Mouse (Mus musculus): ENCODE results near the gene Cacna1c. TPM values are rescaled to one million over a fixed set of nuclear protein-coding genes. Genes with fewer than 3 reads are reported as not detected.
"Not testable (repeated sequence)": the region's sequence is repeated elsewhere in the genome, so short reads cannot be mapped to it uniquely, and the experiment has no call there.

Cacna1c gene
- polyA plus RNA-seq, 1 experiment: 1.3 TPM

- H3K36me3 ChIP-seq (replicated peaks; ENCODE audit: low read length): peaks cover 75% of the 10 kb centered on the region
- H3K27me3 ChIP-seq (replicated peaks): no peaks in the 10 kb centered on the region
- peaks cover 44% of the 10 kb centered on the region for H3K4me1 ChIP-seq
- no peak overlapping the region for H3K4me3 ChIP-seq (replicated peaks)
- TF ChIP-seq GATA1 (IDR thresholded peaks at IDR 0.05; ENCODE audit: borderline replicate concordance, low read length) (no peak), FLI1 (IDR thresholded peaks at IDR 0.05; ENCODE audit: low read length) (no peak)
- no peaks in the 10 kb centered on the region for H3K9me3 ChIP-seq
These were observed 18.9 kb upstream of the Cacna1c start for GRCm38 (mm10) chr6:119215040-119215613.

- H3K4me1 ChIP-seq: peaks cover 40% of the 10 kb centered on the region
- TF ChIP-seq FLI1 (IDR thresholded peaks at IDR 0.05; ENCODE audit: low read length) (no peak), GATA1 (IDR thresholded peaks at IDR 0.05; ENCODE audit: borderline replicate concordance, low read length) (no peak)
- no peaks in the 10 kb centered on the region for H3K27me3 ChIP-seq (replicated peaks)
- H3K4me3 ChIP-seq (replicated peaks): no peak overlapping the region
- H3K9me3 ChIP-seq: no peaks in the 10 kb centered on the region
- peaks cover 65% of the 10 kb centered on the region for H3K36me3 ChIP-seq (replicated peaks; ENCODE audit: low read length)
These were observed 18.0 kb upstream of the Cacna1c start for GRCm38 (mm10) chr6:119214190-119214589.

- Histone ChIP-seq H3K4me1 (peaks cover 40% of the 10 kb centered on the region), H3K27me3 (replicated peaks) (no peaks in the 10 kb centered on the region)
- TF ChIP-seq GATA1 (IDR thresholded peaks at IDR 0.05; ENCODE audit: borderline replicate concordance, low read length) (no peak), FLI1 (IDR thresholded peaks at IDR 0.05; ENCODE audit: low read length) (no peak)
These were observed 17.2 kb upstream of the Cacna1c start for GRCm38 (mm10) chr6:119213375-119213774.

GRCm38 (mm10) chr6:119206006-119206405, 9.8 kb upstream of the Cacna1c start:
- H3K27me3 ChIP-seq (replicated peaks); H3K9me3 ChIP-seq; H3K4me3 ChIP-seq (replicated peaks): not testable (repeated sequence)
- Histone ChIP-seq H3K4me1 (peaks cover 14% of the 10 kb centered on the region), H3K36me3 (replicated peaks; ENCODE audit: low read length) (peaks cover 48% of the 10 kb centered on the region)

More at GRCm38 (mm10) chr6:119213375-119213774, 17.2 kb upstream of the Cacna1c start:
- peaks cover 57% of the 10 kb centered on the region for H3K36me3 ChIP-seq (replicated peaks; ENCODE audit: low read length)
- no peaks in the 10 kb centered on the region for H3K9me3 ChIP-seq
- H3K4me3 ChIP-seq (replicated peaks): no peak overlapping the region

- H3K9me3 ChIP-seq: no peaks in the 10 kb centered on the region
- no peaks in the 10 kb centered on the region for H3K27me3 ChIP-seq (replicated peaks)
- TF ChIP-seq GATA1 (IDR thresholded peaks at IDR 0.05; ENCODE audit: borderline replicate concordance, low read length): no peak
- no peak for TF ChIP-seq FLI1 (IDR thresholded peaks at IDR 0.05; ENCODE audit: low read length)
- H3K4me1 ChIP-seq: peaks cover 25% of the 10 kb centered on the region
- H3K36me3 ChIP-seq (replicated peaks; ENCODE audit: low read length): peaks cover 59% of the 10 kb centered on the region
- H3K4me3 ChIP-seq (replicated peaks): no peak overlapping the region
These were observed 8.7 kb upstream of the Cacna1c start for GRCm38 (mm10) chr6:119204915-119205314.

GRCm38 (mm10) chr6:119204286-119204685, 8.1 kb upstream of the Cacna1c start:
- Histone ChIP-seq H3K4me1 (peaks cover 31% of the 10 kb centered on the region), H3K27me3 (replicated peaks) (no peaks in the 10 kb centered on the region), H3K9me3 (no peaks in the 10 kb centered on the region), H3K4me3 (replicated peaks) (no peak overlapping the region), H3K36me3 (replicated peaks; ENCODE audit: low read length) (peaks cover 65% of the 10 kb centered on the region)
- TF ChIP-seq FLI1 (IDR thresholded peaks at IDR 0.05; ENCODE audit: low read length) (no peak), GATA1 (IDR thresholded peaks at IDR 0.05; ENCODE audit: borderline replicate concordance, low read length) (no peak)

- peaks cover 76% of the 10 kb centered on the region for H3K36me3 ChIP-seq (replicated peaks; ENCODE audit: low read length)
- peaks cover 58% of the 10 kb centered on the region for H3K4me1 ChIP-seq
- H3K27me3 ChIP-seq (replicated peaks): no peaks in the 10 kb centered on the region
- no peak for TF ChIP-seq GATA1 (IDR thresholded peaks at IDR 0.05; ENCODE audit: borderline replicate concordance, low read length)
- TF ChIP-seq FLI1 (IDR thresholded peaks at IDR 0.05; ENCODE audit: low read length): no peak
- no peak overlapping the region for H3K4me3 ChIP-seq (replicated peaks)
- H3K9me3 ChIP-seq: no peaks in the 10 kb centered on the region
These were observed 5.4 kb upstream of the Cacna1c start for GRCm38 (mm10) chr6:119201575-119201974.

GRCm38 (mm10) chr6:119200362-119200761, 4.1 kb upstream of the Cacna1c start:
- Histone ChIP-seq H3K4me1 (peaks cover 70% of the 10 kb centered on the region), H3K27me3 (replicated peaks) (no peaks in the 10 kb centered on the region), H3K9me3 (no peaks in the 10 kb centered on the region), H3K4me3 (replicated peaks) (no peak overlapping the region), H3K36me3 (replicated peaks; ENCODE audit: low read length) (peaks cover 72% of the 10 kb centered on the region)
- TF ChIP-seq FLI1 (IDR thresholded peaks at IDR 0.05; ENCODE audit: low read length) (no peak), GATA1 (IDR thresholded peaks at IDR 0.05; ENCODE audit: borderline replicate concordance, low read length) (no peak)

GRCm38 (mm10) chr6:119199274-119199879, 3.2 kb upstream of the Cacna1c start:
- Histone ChIP-seq H3K27me3 (replicated peaks) (no peaks in the 10 kb centered on the region), H3K36me3 (replicated peaks; ENCODE audit: low read length) (peaks cover 71% of the 10 kb centered on the region), H3K4me3 (replicated peaks) (no peak overlapping the region), H3K4me1 (peaks cover 80% of the 10 kb centered on the region), H3K9me3 (no peaks in the 10 kb centered on the region)
- no peak for TF ChIP-seq GATA1 (IDR thresholded peaks at IDR 0.05; ENCODE audit: borderline replicate concordance, low read length)
- TF ChIP-seq FLI1 (IDR thresholded peaks at IDR 0.05; ENCODE audit: low read length): no peak

GRCm38 (mm10) chr6:119198534-119199273, 2.5 kb upstream of the Cacna1c start:
- TF ChIP-seq FLI1 (IDR thresholded peaks at IDR 0.05; ENCODE audit: low read length): no peak
- no peak for TF ChIP-seq GATA1 (IDR thresholded peaks at IDR 0.05; ENCODE audit: borderline replicate concordance, low read length)
- H3K36me3 ChIP-seq (replicated peaks; ENCODE audit: low read length): peaks cover 71% of the 10 kb centered on the region

More at GRCm38 (mm10) chr6:119198534-119199273, 2.5 kb upstream of the Cacna1c start:
- H3K27me3 ChIP-seq (replicated peaks): no peaks in the 10 kb centered on the region
- H3K9me3 ChIP-seq: no peaks in the 10 kb centered on the region
- peaks cover 87% of the 10 kb centered on the region for H3K4me1 ChIP-seq
- H3K4me3 ChIP-seq (replicated peaks): no peak overlapping the region

All from megakaryocyte, embryonic 14.5 days (primary cell).